ENCODE assay signal across 8 mouse cellular contexts in the genomic region with DNA sequence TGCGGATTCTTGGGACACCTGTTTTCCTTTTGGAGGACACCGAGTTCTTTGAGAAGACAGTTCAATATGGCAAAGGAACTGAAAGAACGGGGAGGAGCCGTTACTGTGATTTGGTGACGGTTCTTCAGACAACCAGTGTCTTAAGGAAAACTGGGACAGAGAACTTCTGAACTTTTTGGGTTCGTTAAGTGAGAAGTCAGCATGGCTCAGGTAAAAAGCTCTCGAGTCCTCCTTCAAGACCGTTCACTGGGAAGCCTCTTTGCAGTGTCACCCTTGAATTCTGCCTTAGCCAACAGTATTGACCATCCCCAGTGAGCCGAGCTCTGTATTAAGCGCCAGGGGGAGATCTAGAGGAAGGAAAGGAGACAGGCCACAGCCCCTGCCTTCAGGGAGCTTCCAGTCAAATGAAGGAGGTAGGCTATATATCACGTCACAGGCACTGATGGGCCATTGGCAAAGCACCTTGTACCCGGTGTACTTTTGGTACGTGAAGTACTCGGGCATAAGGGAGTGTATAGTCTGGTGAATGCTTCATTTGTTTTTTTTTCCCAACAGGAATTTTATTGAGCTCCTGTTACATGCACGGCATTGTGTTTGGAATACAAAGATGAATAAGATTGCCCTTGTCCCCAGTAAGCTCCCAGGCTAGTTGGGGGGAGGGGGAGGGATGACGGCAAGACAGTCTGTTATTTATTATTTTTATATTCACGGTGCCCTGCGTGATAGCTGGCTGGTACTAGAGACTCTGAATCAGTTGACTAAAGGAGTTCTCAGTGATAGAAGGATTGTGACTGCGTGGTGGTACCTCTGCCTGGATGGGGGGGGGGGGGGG. TPM values are rescaled to one million over a fixed set of nuclear protein-coding genes. Genes with fewer than 3 reads are reported as not detected.
DNase-seq lines count a peak whose midpoint lies in the region; ATAC-seq and TF ChIP-seq lines count a peak whose summit lies in the region.

A gene (minus strand): TSS at position 51 of the 832 bp plus-strand sequence.

- no peak for ATAC-seq in embryonic facial prominence, embryonic 12.5 days (ENCODE audit: insufficient number of reproducible peaks, insufficient read depth, low FRiP score, low TSS enrichment)
- ATAC-seq in liver, embryonic 11.5 days (replicated peaks; ENCODE audit: low FRiP score) = no peak

- H3K9me3 ChIP-seq in E14TG2a.4 (ENCODE audit: low read length) = no peaks in the 10 kb centered on the region
- H3K9me3 ChIP-seq in embryonic facial prominence, embryonic 12.5 days = no peaks in the 10 kb centered on the region
- no peaks in the 10 kb centered on the region for H3K9me3 ChIP-seq in hindbrain, embryonic 10.5 days
- H3K9me3 ChIP-seq in liver, embryonic 11.5 days (ENCODE audit: control insufficient read depth, low read length) = no peaks in the 10 kb centered on the region

- H3K4me2 ChIP-seq in embryonic facial prominence, embryonic 12.5 days (replicated peaks) = peak within 1 kb of the TSS; percentile 79
- peak within 1 kb of the TSS; percentile 75 for H3K4me2 ChIP-seq in liver, embryonic 11.5 days

- TF ChIP-seq CTCF in E14TG2a.4 (conservative IDR thresholded peaks at IDR 0.05; ENCODE audit: low read length) = no peak

- H3K36me3 ChIP-seq in E14TG2a.4 (ENCODE audit: insufficient read depth, low read length) = peaks cover 73% of the 10 kb centered on the region
- peaks cover 49% of the 10 kb centered on the region for H3K36me3 ChIP-seq in embryonic facial prominence, embryonic 12.5 days
- peaks cover 57% of the 10 kb centered on the region for H3K36me3 ChIP-seq in hindbrain, embryonic 10.5 days
- H3K36me3 ChIP-seq in liver, embryonic 11.5 days (ENCODE audit: control insufficient read depth, insufficient read depth, low read length) = peaks cover 21% of the 10 kb centered on the region

- H3K27me3 ChIP-seq in E14TG2a.4 (ENCODE audit: insufficient read depth, low read length) = no peaks in the 10 kb centered on the region
- no peaks in the 10 kb centered on the region for H3K27me3 ChIP-seq in embryonic facial prominence, embryonic 12.5 days
- H3K27me3 ChIP-seq in hindbrain, embryonic 10.5 days (ENCODE audit: insufficient read depth, poor library complexity, severe bottlenecking) = no peaks in the 10 kb centered on the region
- H3K27me3 ChIP-seq in liver, embryonic 11.5 days (replicated peaks; ENCODE audit: control insufficient read depth, insufficient read depth, low read length) = no peaks in the 10 kb centered on the region

- H3K27ac ChIP-seq in embryonic facial prominence, embryonic 12.5 days = peak within 1 kb of the TSS; percentile 100
- peak within 1 kb of the TSS; percentile 99 for H3K27ac ChIP-seq in hindbrain, embryonic 10.5 days
- H3K27ac ChIP-seq in liver, embryonic 11.5 days (ENCODE audit: low read depth, low read length) = peak within 1 kb of the TSS; percentile 99

- peak within 1 kb of the TSS; percentile 94 for H3K9ac ChIP-seq in embryonic facial prominence, embryonic 12.5 days
- H3K9ac ChIP-seq in liver, embryonic 11.5 days (ENCODE audit: low read depth, low read length) = peak within 1 kb of the TSS; percentile 98

- H3K4me1 ChIP-seq in E14TG2a.4 (replicated peaks; ENCODE audit: low read depth, low read length) = peaks cover 84% of the 10 kb centered on the region
- peaks cover 35% of the 10 kb centered on the region for H3K4me1 ChIP-seq in embryonic facial prominence, embryonic 12.5 days
- H3K4me1 ChIP-seq in hindbrain, embryonic 10.5 days (replicated peaks) = peaks cover 28% of the 10 kb centered on the region
- peaks cover 33% of the 10 kb centered on the region for H3K4me1 ChIP-seq in liver, embryonic 11.5 days (replicated peaks; ENCODE audit: control insufficient read depth, insufficient read depth, low read length)

- DNase-seq in gastrocnemius, postnatal 10 days = no peak
- no peak for DNase-seq in gastrocnemius, adult 18-20 months (ENCODE audit: low spot score)
- DNase-seq in hindbrain, embryonic 10.5 days (ENCODE audit: low spot score) = no peak
- no peak for DNase-seq in liver, embryonic 11.5 days (ENCODE audit: low spot score)
- DNase-seq in natural killer cell, adult 2 months (ENCODE audit: low spot score in 2 of 2) = no peak
- DNase-seq in spleen, adult 12 weeks (ENCODE audit: low spot score) = no peak

- 53% methylated on average over 19 of the region's 19 CpGs for WGBS in embryonic facial prominence, embryonic 12.5 days
- WGBS in hindbrain, embryonic 10.5 days = 72% methylated on average over 19 of the region's 19 CpGs
- WGBS in liver, embryonic 11.5 days = 69% methylated on average over 19 of the region's 19 CpGs

- H3K4me3 ChIP-seq in E14TG2a.4 (replicated peaks; ENCODE audit: low read length) = peak within 1 kb of the TSS; percentile 90
- H3K4me3 ChIP-seq in embryonic facial prominence, embryonic 12.5 days = peak within 1 kb of the TSS; percentile 87
- peak within 1 kb of the TSS; percentile 86 for H3K4me3 ChIP-seq in hindbrain, embryonic 10.5 days
- H3K4me3 ChIP-seq in liver, embryonic 11.5 days (ENCODE audit: low read depth, low read length) = peak within 1 kb of the TSS; percentile 92

RNA-seq across cellular contexts. Expression of the gene that starts here (rescaled TPM):
- total RNA-seq in gastrocnemius, postnatal 10 days (2021) = 10 to 100 TPM; 23.9 to 25.5 TPM
- total RNA-seq in gastrocnemius, adult 18-20 months (2021) = 1 to 10 TPM; 5.9 to 7.8 TPM
- 82.8 and 91.1 TPM in 2 replicates for polyA plus RNA-seq in embryonic facial prominence, embryonic 12.5 days (2016; fragmentation: Nextera tagmentation; extraction: Ambion mirVana)
- 34.0 and 35.5 TPM in 2 replicates for polyA plus RNA-seq in hindbrain, embryonic 10.5 days (2016; fragmentation: Nextera tagmentation; extraction: Ambion mirVana)
- polyA plus RNA-seq in liver, embryonic 11.5 days (2014; fragmentation: Nextera tagmentation; extraction: Ambion mirVana) = 33.3 and 35.1 TPM in 2 replicates
